Mouse (Mus musculus) stomach, embryonic 14.5 days (tissue): Measurements from ENCODE around the gene Mlh3. TPM values are rescaled to one million over a fixed set of nuclear protein-coding genes. Genes with fewer than 3 reads are reported as not detected.
A peak's percentile ranks its signal among the peaks of the same experiment; 100 is the strongest.

Experiments
- ATAC-seq: fragments of 200-750 bp; cut with Nextera tagmentation; 2 replicates; pipeline ENCODE4 v1.8.0; 2017; ENCODE audit warnings: low read depth, moderate TSS enrichment; ENCODE audit not compliant: insufficient number of reproducible peaks, insufficient read depth, low FRiP score
- H3K27ac ChIP-seq: fragments of 300-500 bp; sonication (generic); 2 replicates; pipeline ENCODE4 v1.5.1; 2014; ENCODE audit warnings: mild to moderate bottlenecking, low read length, moderate library complexity, mixed read lengths
- H3K27me3 ChIP-seq: fragments of 300-500 bp; sonication (generic); 2 replicates; pipeline ENCODE4 v1.6.1; 2014; ENCODE audit warnings: low read length, control low read depth, mixed read lengths; ENCODE audit not compliant: control insufficient read depth, insufficient read depth
- H3K36me3 ChIP-seq: fragments of 300-500 bp; sonication (generic); 2 replicates; pipeline ENCODE4 v1.6.1; 2014; ENCODE audit warnings: mild to moderate bottlenecking, control low read depth, low read length, moderate library complexity, mixed read lengths; ENCODE audit not compliant: control insufficient read depth, insufficient read depth
- H3K4me1 ChIP-seq: fragments of 300-500 bp; sonication (generic); 2 replicates; pipeline ENCODE4 v1.6.1; 2014; ENCODE audit warnings: low read length, control low read depth, mixed read lengths; ENCODE audit not compliant: control insufficient read depth, insufficient read depth
- H3K4me2 ChIP-seq: fragments of 300-500 bp; sonication (generic); replicated peaks from 2 replicates; pipeline ENCODE4 v1.6.1; 2014; ENCODE audit warnings: low read depth, low read length, control low read depth
- H3K4me3 ChIP-seq: fragments of 300-500 bp; sonication (generic); 2 replicates; pipeline ENCODE4 v1.5.1; 2014; ENCODE audit warnings: low read depth, low read length, control low read depth
- H3K9ac ChIP-seq: fragments of 300-500 bp; sonication (generic); replicated peaks from 2 replicates; pipeline ENCODE4 v1.6.1; 2014; ENCODE audit warnings: low read depth, mild to moderate bottlenecking, control low read depth, low read length, moderate library complexity, mixed read lengths
- H3K9me3 ChIP-seq: fragments of 300-500 bp; sonication (generic); 2 replicates; pipeline ENCODE4 v1.6.1; 2016; ENCODE audit warnings: low read depth, low read length, control low read depth; ENCODE audit not compliant: control insufficient read depth
- WGBS: fragments of 180-500 bp; shearing (Covaris S2); extraction: QIAGEN DNeasy Blood & Tissue Kit; methylation state at CpG from one replicate; pipeline ENCODE4 v1.1.7; 2014; 5-methylcytosine and 5-hydroxymethylcytosine counted together
- polyA plus RNA-seq: library from polyadenylated mRNA; unstranded; fragments of >200 nt; fragmentation: Nextera tagmentation; extraction: Ambion mirVana; gene quantifications from 2 replicates; pipeline ENCODE4 v1.2.1, GENCODE M21; 2014

Mlh3 gene
- polyA plus RNA-seq, 1 experiment from 2014 or later, result 9.0 TPM

DNA sequence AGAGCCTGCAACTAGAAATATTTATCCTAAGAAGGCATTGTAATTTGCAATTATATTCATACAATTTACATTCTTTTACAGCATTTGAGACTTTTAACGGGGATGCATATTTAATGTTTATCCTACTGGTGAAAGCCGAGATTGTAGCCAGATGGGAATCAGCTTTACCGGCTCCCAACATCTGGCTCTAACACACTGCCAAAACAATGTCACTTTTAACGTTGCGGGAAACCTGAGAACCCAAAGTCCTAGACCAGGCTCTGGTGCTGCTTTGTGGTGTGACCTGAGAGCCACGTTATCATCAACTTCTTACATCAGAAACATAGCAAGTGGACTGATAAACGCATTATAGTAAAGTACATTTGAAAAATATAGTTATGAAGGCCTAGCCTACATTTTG, 5.5 kb downstream of the Mlh3 start:
- Histone ChIP-seq H3K9me3 (no peaks in the 10 kb centered on the region), H3K4me3 (no peak overlapping the region), H3K4me2 (no peak overlapping the region), H3K27ac (peak overlapping the region; percentile 17; the same call in 1 of the 2 replicates), H3K4me1 (peaks cover 18% of the 10 kb centered on the region; the same call in 1 of the 2 replicates), H3K36me3 (no peaks in the 10 kb centered on the region), H3K27me3 (no peaks in the 10 kb centered on the region), H3K9ac (no peak overlapping the region)
- 30% methylated on average over 7 of the region's 7 CpGs for WGBS
- ATAC-seq, result no peak

DNA sequence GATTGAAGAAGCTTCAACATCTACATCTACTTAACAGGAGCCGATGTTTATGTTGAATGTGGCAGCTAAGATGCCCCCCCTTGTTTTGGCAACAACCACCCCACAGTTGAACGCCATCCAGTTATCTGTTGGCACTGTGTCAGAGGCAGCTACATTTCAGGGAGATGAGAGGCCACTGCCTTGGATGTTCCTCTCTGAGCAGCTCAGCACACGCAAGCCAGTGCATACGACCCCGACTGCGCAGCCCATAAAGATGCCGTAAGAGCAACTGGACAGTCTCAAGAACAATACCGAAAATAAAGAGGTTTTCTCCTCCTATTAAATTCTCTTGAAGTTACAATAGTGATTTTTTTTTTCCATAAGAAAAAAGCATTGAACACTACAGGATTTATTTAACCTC, 5.9 kb downstream of the Mlh3 start:
- no peaks in the 10 kb centered on the region for H3K36me3 ChIP-seq
- H3K27me3 ChIP-seq, result no peaks in the 10 kb centered on the region
- peak overlapping the region; percentile 62; the same call in 1 of the 2 replicates for H3K27ac ChIP-seq
- H3K9ac ChIP-seq, result no peak overlapping the region
- peaks cover 18% of the 10 kb centered on the region; the same call in 1 of the 2 replicates for H3K4me1 ChIP-seq
- no peak overlapping the region for H3K4me2 ChIP-seq
- no peaks in the 10 kb centered on the region for H3K9me3 ChIP-seq
- no peak overlapping the region for H3K4me3 ChIP-seq
- 51% methylated on average over 8 of the region's 8 CpGs for WGBS
- ATAC-seq, result peak; percentile 62; the same call in 1 of the 2 replicates

DNA sequence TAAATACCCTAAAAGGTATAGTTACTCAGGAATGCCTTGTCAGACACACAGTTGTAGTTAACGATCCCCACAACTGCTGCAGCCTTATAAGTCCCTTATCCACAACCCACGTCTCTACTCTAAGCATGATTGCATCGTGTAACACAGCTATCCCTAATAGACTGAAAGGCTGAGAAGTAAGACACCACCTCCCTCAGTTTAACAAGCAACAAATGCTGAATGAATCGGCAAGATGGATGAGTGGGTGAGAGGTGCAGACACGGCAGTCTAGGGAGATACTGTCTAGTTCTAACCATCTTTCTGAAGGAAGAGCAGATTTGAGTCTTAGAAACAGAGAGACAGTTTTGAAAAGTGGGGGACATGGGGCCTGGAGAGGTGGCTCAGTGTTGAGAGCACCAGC, 7.2 kb downstream of the Mlh3 start:
- Histone ChIP-seq H3K9ac (no peak overlapping the region), H3K4me3 (no peak overlapping the region), H3K9me3 (no peaks in the 10 kb centered on the region), H3K4me1 (peaks cover 18% of the 10 kb centered on the region; the same call in 1 of the 2 replicates), H3K4me2 (no peak overlapping the region), H3K27me3 (no peaks in the 10 kb centered on the region), H3K36me3 (no peaks in the 10 kb centered on the region), H3K27ac (peak overlapping the region; percentile 80)
- WGBS, result 60% methylated on average over 5 of the region's 5 CpGs
- ATAC-seq, result no peak

DNA sequence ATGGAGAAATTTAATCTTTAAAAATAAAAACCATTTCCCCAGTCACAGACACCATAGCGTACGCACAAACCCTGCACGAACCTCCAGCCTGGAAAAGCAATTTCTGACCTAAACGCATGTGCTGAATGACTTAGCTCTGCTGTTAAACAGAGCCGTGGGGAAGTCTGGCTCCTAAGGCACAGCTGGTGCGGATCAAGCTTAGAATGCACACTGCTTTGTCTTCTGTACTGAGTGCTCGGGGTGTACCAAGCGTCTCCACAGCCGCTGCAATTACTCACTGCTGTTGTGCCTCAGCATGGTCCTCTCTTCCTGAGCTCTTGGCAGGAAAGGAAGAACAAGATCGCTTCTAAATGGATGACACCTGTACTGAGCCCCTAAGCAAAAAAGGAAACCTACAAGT, 7.9 kb downstream of the Mlh3 start:
- ATAC-seq, result peak; percentile 91; the same call in 1 of the 2 replicates
- Histone ChIP-seq H3K9ac (no peak overlapping the region), H3K36me3 (no peaks in the 10 kb centered on the region), H3K27me3 (no peaks in the 10 kb centered on the region), H3K4me3 (no peak overlapping the region), H3K4me2 (no peak overlapping the region), H3K27ac (peak overlapping the region; percentile 80), H3K9me3 (no peaks in the 10 kb centered on the region), H3K4me1 (peaks cover 18% of the 10 kb centered on the region; the same call in 1 of the 2 replicates)
- WGBS, result 30% methylated on average over 10 of the region's 10 CpGs

DNA sequence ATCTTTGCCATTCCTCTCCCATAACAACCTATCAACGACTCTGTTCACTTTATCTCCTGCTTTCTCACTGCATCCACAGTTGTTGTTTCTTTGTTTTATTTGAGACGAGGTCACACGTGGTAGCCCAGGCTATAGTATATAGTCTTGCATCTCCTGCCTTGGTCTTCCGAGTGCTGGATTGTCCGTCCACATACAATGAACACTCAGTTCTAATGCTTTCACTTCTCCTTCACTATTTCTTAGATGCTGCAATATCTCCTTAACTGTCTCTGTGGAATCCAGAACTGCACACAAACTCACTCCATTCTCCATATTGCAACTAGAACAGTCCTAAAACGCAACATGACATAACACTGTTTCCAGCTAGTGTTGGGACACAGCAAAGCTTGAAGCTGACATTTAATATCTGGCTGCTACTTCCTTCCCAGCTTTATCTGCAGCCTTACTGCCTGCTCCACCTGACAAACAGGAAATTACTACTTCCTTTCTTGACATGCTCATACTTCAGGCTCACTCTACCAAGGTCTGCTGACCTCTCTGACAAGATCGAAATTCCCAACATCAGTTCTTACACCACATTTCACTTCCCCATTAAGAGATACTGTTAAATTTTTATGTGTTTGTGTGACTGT, 13.3 kb downstream of the Mlh3 start:
- no peak overlapping the region for H3K4me3 ChIP-seq
- H3K4me2 ChIP-seq, result no peak overlapping the region
- no peak overlapping the region for H3K9ac ChIP-seq
- no peaks in the 10 kb centered on the region for H3K36me3 ChIP-seq
- peaks cover 5% of the 10 kb centered on the region; the same call in 1 of the 2 replicates for H3K4me1 ChIP-seq
- ATAC-seq, result no peak
- H3K9me3 ChIP-seq, result no peaks in the 10 kb centered on the region
- WGBS, result 81% methylated on average over 7 of the region's 7 CpGs
- no peaks in the 10 kb centered on the region for H3K27me3 ChIP-seq
- H3K27ac ChIP-seq, result peak overlapping the region; percentile 16; the same call in 1 of the 2 replicates

DNA sequence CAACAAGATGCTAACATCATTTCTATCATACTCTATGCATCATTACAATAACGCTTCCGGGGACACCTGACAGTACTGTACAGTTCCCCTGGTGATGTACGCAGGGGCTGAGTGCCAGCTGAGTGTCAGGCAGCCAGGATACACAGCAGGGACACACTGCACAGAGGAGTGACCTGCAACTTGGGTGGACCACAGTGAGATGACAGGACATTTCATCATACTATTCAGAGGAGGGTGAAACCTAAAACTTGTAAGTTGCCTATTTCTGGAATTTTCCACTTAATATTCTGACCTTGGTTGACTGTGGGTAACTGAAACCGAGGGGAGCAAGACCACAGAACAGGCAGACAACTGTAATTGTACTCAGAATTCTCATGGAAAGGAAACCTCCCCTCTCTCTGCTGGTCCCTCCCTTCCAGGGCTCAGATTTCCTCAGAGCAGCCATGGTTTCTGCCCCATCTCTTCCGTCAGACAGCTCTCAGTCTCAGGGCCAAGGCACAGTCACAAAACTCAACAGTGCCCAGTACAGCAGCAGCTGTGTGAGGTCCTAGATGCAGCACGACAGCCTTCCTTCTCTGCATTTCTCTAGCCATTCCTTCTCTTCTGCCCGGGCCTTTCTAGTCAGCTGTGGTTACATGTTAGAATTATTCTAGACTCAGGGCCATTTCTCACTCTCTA, 14.2 kb downstream of the Mlh3 start:
- ATAC-seq, result no peak
- Histone ChIP-seq H3K27ac (peak overlapping the region; percentile 10; the same call in 1 of the 2 replicates), H3K4me1 (peaks cover 2% of the 10 kb centered on the region; the same call in 1 of the 2 replicates), H3K9ac (no peak overlapping the region), H3K9me3 (no peaks in the 10 kb centered on the region), H3K4me3 (no peak overlapping the region), H3K36me3 (no peaks in the 10 kb centered on the region), H3K4me2 (no peak overlapping the region), H3K27me3 (no peaks in the 10 kb centered on the region)
- 58% methylated on average over 7 of the region's 7 CpGs for WGBS

DNA sequence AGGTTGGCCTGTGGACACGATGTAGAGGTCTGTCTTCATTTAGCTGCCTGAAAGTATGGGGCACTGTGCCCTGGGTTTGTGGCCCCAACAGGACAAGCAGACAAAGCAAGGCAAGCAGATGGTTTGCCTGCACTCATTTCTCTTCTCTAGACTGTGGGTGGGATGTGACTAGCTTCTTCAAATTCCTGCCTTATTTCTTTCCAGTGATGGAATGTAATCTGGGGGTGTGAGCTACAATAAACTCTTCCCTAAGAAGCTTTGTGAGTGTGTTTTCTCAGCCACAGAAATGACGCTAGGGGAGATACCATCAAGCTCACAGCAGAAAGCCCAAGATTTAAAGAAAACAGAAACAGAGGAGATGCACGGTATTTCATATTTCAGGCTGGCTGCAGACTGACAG, 18.3 kb downstream of the Mlh3 start:
- no peaks in the 10 kb centered on the region; the same call in 1 of the 2 replicates for H3K9me3 ChIP-seq
- H3K4me2 ChIP-seq, result no peak overlapping the region
- H3K4me3 ChIP-seq, result no peak overlapping the region
- no peaks in the 10 kb centered on the region for H3K27me3 ChIP-seq
- H3K36me3 ChIP-seq, result 0 out of 2 replicates have a peak, but pooled peaks cover 2% of the 10 kb centered on the region
- ATAC-seq, result no peak
- 81% methylated on average over 3 of the region's 3 CpGs for WGBS
- H3K27ac ChIP-seq, result no peak overlapping the region
- no peaks in the 10 kb centered on the region; the same call in 1 of the 2 replicates for H3K4me1 ChIP-seq
- H3K9ac ChIP-seq, result no peak overlapping the region

DNA sequence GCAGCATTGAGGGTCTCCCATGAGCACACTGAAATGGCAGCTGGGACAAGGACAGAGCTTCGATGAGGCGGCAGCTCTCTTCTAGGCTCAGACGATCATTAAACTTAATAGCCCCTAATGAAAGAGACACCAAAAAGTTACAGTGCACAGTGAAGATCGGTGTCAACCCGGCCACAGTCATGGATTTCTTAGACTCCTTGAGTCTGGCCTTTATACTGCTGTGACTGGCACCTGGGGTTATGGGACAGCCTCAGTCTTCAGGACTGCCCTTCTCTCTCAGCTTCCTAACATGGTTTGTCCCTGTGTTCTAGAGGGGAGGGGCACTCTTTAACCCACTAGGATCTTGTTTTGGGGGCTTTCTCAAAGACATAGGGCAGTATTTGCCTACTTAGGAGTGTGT, 32.8 kb downstream of the Mlh3 start:
- Histone ChIP-seq H3K4me2 (no peak overlapping the region), H3K9ac (no peak overlapping the region), H3K4me1 (no peaks in the 10 kb centered on the region), H3K27me3 (no peaks in the 10 kb centered on the region), H3K9me3 (no peaks in the 10 kb centered on the region), H3K36me3 (no peaks in the 10 kb centered on the region; the same call in 1 of the 2 replicates), H3K27ac (no peak overlapping the region), H3K4me3 (no peak overlapping the region)
- WGBS, result 90% methylated on average over 5 of the region's 5 CpGs
- ATAC-seq, result no peak
